Mouse (Mus musculus) heart, adult 2 months (tissue): ENCODE data around the gene Aldoc.

Experiments
- CTCF ChIP-seq: fragments of 200-600 bp; IDR thresholded peaks from 2 replicates; pipeline ENCODE4 v1.8.1; 2022; ENCODE audit warnings: antibody characterized with exemption, mild to moderate bottlenecking, moderate library complexity
- EP300 ChIP-seq: fragments of 200-500 bp; IDR thresholded peaks from 2 replicates; pipeline ENCODE4 v1.6.1; 2011; ENCODE audit warnings: low read depth, low read length, control low read depth; ENCODE audit not compliant: insufficient read depth
- POLR2A ChIP-seq: fragments of 200-500 bp; IDR thresholded peaks from 2 replicates; pipeline ENCODE4 v1.6.1; 2011; ENCODE audit warnings: mild to moderate bottlenecking, low read depth, low read length, control low read depth; ENCODE audit not compliant: insufficient read depth

DNA sequence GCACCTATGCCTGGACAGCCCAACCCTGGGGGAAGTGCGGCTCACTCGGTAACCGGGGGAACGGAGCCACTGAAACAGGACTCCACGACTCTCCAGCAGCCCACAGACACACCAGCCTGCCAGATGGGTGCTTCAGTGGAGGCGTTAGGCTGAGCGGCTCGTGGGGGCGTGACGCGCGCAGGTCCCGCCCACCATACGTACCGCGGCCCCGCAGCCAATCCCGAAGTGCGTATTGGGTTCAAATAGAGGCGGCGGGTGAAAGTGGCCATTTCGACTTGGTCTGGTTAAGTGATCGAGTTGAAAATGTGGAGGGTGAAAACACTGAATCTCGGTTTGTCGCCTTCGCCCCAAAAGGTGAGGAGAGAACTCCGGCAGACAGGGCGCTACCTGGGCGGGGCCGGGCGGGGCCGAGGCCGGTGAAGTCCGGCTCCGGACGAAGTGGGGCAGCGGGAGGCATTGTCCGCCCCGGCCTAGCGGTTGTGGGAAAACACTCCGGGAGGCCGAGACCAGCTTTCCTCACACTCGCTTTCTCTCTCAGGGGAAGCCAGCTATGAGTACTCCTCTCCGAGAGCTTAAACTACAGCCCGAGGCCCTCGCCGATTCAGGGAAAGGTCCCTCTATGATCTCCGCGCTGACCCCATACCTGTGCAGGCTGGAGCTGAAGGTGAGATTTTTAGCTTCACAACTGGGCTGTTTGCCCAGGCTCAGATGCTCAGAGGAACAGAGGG is 21.2 kb upstream of the Aldoc start, which contains the start of gene Spag5:
- TF ChIP-seq CTCF = no peak
- TF ChIP-seq POLR2A = no peak
- no peak for TF ChIP-seq EP300
